Mouse (Mus musculus) cerebellum, adult 11-12 months (tissue): Measurements from ENCODE around the gene Gcn1l1.
A peak's percentile ranks its signal among the peaks of the same experiment; 100 is the strongest.

Experiments used
- DNase-seq: peaks from one replicate; pipeline ENCODE4 v3.0.0; 2022

The Gcn1l1 gene

DNA sequence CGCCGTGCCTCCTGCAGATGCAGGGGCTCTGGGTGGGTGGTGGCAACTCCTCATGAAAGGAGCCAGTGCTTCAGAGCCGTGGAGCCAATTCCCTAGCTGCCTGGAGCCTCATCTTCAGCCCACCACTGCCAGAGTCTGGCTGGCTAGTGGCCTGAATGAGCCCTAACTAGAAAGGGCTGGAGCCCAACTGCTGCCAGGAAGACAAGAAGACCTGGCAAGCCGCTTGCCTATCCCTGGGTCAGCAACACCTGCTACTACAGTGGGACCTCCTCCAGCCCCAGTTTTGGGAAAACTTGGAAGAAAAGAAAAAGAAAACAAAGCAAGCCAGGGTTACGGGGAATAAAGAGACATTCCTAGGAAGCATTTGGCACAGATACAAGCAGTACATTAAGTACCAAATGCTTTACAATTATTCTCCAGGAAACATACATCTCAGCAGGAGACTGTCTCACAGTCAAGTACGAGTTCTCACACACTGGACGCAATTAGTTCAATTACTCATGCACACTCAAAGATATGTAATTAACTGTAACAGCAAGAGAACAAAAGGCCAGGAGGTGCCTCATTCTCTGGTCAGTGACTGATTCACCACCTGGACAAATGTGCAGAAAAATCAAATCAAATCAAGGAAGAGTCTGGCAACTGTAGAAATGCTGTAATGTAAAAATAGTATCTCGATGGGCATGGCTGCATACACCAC is 101.5 kb downstream of the Gcn1l1 start:
- DNase-seq: peak; percentile 81

DNA sequence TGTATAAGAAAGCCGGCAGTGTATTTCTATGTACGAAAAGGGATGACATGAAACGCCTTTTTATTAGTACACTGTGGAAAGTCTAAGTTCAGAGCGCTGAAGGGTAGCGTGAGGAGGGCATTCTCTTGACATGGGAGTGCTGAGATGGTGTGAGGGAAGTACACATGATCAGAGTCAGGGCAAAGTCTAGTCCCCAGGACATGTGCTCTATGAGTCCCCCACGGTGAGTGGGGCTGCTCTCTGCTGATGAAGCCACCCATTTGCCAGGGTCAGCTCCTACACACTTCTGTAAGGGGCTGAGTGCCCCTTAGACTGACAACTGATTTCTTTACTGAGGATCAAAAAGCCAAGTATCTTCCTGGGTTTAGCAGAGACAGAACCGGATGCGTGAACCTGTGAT is 102.2 kb downstream of the Gcn1l1 start:
- DNase-seq: no peak

DNA sequence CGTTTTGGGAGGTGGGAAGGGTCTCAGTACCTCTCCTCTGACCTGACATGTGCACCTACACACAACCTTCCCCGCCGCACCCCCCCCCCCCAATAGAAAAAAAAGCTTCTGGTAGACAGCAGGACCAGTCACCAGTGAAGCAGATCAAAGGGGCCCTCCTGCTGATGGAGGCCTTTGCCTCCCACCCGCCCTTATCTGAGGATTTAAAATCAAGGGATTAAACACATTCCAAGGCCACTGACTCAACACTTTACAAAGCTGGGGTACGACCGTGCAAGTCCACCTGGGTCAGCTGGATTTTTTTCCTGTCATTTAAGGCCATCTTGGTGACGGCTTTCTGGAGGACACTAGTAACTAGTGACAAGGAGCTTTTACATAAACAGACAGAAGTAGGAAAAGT is 102.8 kb downstream of the Gcn1l1 start:
- DNase-seq: no peak

DNA sequence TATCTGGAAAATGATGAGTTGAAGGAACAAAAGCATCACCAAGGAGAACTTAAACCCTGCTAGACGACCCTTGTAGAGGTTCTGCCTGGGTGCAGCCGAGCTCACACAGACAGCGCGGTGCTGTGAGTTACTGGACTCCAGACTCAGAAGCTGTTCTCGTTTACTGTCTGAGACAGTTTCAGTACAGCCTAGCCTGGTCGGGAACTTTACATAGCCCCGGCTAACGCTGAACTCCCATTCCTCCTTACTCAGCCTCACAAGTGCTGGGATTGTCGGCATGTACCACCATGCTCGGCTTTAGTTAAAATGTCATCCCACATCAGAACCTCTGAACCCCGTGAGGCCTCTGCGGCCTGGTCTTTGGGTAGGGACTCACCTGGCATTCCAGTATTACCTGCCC is 103.9 kb downstream of the Gcn1l1 start:
- DNase-seq: no peak

DNA sequence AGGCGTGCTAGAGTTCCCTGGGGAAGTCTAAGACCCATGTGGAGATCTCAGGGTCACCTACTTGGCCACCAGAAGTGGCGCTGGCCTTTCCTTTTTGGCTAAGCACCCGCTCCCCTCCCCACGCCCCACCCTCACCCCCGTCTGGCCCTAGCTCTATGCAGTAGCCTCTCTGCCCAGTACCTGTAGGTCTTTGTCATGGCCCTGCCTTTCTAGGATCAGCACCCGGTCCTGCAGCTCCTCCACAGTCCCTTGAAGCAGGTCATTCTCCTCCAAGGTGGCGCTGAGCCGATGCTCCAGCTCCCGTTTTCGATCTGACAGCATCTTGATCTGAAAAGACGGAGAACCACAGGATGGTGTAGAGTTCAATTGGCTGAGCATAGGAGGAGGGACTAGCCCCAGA is 104.9 kb downstream of the Gcn1l1 start:
- no peak for DNase-seq

DNA sequence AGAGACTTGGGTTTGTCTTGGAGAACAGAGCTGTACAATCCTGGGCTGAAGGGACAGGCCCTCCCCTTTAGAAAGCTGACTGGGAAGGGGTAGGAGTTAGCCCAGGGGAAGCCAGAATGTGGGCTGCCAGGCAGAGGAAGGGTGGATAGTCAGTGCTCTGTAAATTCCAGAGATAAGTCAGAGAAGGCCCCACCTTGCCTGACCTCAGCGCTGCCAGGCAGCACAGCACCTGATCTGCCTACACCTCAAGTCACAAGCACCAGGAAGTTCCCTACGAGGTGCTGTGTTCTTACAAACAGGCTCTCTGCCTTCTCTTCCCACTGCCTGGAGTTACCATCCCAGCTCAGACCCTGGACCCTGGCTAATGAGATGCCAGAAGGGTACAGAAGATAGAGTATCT is 105.4 kb downstream of the Gcn1l1 start:
- DNase-seq: no peak

DNA sequence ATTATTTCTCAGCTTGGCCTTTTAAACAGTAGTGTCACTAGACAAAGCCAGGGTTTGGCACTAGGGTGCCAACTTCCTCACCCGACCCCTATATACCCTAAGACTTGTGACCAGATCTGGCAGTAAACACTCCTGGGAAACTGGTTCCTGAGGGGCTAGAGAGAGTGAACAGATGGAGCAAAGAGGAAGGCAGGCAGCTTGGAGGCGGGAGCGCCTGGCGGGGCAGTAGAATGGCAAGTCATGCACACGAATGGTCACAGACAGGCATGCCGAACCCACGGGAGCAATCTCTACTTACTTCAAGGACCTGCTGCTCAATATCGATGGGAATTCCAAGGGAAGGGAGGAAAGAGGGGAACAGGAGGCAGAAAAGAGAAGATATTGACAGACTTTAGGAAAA is 106.8 kb downstream of the Gcn1l1 start:
- peak; percentile 68 for DNase-seq
